Mouse (Mus musculus) limb, embryonic 13.5 days (tissue): ENCODE results near the gene Gabpb2. TPM values are rescaled to one million over a fixed set of nuclear protein-coding genes. Genes with fewer than 3 reads are reported as not detected.

Source experiments
- ATAC-seq: fragments of 200-750 bp; cut with Nextera tagmentation; 2 replicates; pipeline ENCODE4 v1.8.0; 2017; ENCODE audit warnings: low read depth, moderate number of reproducible peaks, moderate TSS enrichment; ENCODE audit not compliant: low FRiP score
- H3K27ac ChIP-seq: fragments of 300-500 bp; sonication (generic); 2 replicates; pipeline ENCODE4 v1.5.1; 2015; ENCODE audit warnings: inconsistent platforms, mild to moderate bottlenecking, moderate library complexity
- H3K27me3 ChIP-seq: fragments of 300-500 bp; sonication (generic); 2 replicates; pipeline ENCODE4 v1.6.1; 2015; ENCODE audit warnings: mild to moderate bottlenecking, inconsistent platforms
- H3K36me3 ChIP-seq: fragments of 300-500 bp; sonication (generic); 2 replicates; pipeline ENCODE4 v1.6.1; 2015; ENCODE audit warnings: inconsistent platforms, mild to moderate bottlenecking, moderate library complexity
- H3K4me1 ChIP-seq: fragments of 300-500 bp; sonication (generic); 2 replicates; pipeline ENCODE4 v1.6.1; 2015; ENCODE audit warnings: inconsistent platforms
- H3K4me2 ChIP-seq: fragments of 300-500 bp; sonication (generic); replicated peaks from 2 replicates; pipeline ENCODE4 v1.6.1; 2015; ENCODE audit warnings: inconsistent platforms, mild to moderate bottlenecking, moderate library complexity
- H3K4me3 ChIP-seq: fragments of 300-500 bp; sonication (generic); 2 replicates; pipeline ENCODE4 v1.5.1; 2015; ENCODE audit warnings: moderate library complexity, mild to moderate bottlenecking, inconsistent platforms
- H3K9ac ChIP-seq: fragments of 300-500 bp; sonication (generic); 2 replicates; pipeline ENCODE4 v1.6.1; 2015; ENCODE audit warnings: mild to moderate bottlenecking, inconsistent platforms
- H3K9me3 ChIP-seq: fragments of 300-500 bp; sonication (generic); 2 replicates; pipeline ENCODE4 v1.6.1; 2016; ENCODE audit warnings: inconsistent platforms
- WGBS: fragments of 180-500 bp; shearing (Covaris S2); methylation state at CpG from one replicate; pipeline ENCODE4 v1.1.7; 2015; 5-methylcytosine and 5-hydroxymethylcytosine counted together
- polyA plus RNA-seq: library from polyadenylated mRNA; unstranded; fragments of >200 nt; fragmentation: Nextera tagmentation; extraction: Ambion mirVana; gene quantifications from 2 replicates; pipeline ENCODE4 v1.2.1, GENCODE M21; 2015

Gene Gabpb2
- polyA plus RNA-seq, 1 experiment from 2014 or later: 12.5 TPM

GRCm38 (mm10) chr3:95210585-95210984, 7.1 kb downstream of the Gabpb2 start:
- Histone ChIP-seq H3K27me3 (no peaks in the 10 kb centered on the region), H3K4me2 (no peak overlapping the region), H3K4me3 (no peak overlapping the region), H3K36me3 (peaks cover 67% of the 10 kb centered on the region), H3K9ac (no peak overlapping the region), H3K4me1 (no peaks in the 10 kb centered on the region), H3K9me3 (no peaks in the 10 kb centered on the region), H3K27ac (no peak overlapping the region)
- 85% methylated on average over 2 of the region's 2 CpGs for WGBS
- ATAC-seq: no peak

DNA sequence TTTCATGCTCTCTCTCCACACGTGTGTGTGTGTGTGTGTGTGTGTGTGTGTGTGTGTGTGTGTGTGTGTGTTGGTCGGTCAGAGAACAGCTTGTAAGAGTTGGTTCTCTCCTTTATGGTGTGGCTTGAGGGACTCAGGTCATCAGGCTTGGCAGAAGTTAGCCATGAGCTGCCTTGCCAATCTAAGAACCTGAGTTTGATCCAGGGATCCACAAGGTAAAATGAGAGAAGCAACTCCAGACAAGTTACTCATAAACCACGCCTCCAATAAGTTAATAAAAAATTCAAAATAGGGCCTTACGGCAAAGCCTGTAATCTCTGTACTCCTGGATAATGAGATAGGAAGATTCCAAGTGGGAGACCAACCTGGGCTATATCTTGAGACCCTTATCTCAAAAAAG, 9.4 kb downstream of the Gabpb2 start:
- WGBS: 78% methylated on average over 4 of the region's 4 CpGs
- Histone ChIP-seq H3K36me3 (peaks cover 72% of the 10 kb centered on the region), H3K4me1 (no peaks in the 10 kb centered on the region), H3K4me2 (no peak overlapping the region), H3K9me3 (no peaks in the 10 kb centered on the region), H3K9ac (no peak overlapping the region), H3K4me3 (no peak overlapping the region), H3K27ac (no peak overlapping the region), H3K27me3 (no peaks in the 10 kb centered on the region)
- ATAC-seq: no peak

DNA sequence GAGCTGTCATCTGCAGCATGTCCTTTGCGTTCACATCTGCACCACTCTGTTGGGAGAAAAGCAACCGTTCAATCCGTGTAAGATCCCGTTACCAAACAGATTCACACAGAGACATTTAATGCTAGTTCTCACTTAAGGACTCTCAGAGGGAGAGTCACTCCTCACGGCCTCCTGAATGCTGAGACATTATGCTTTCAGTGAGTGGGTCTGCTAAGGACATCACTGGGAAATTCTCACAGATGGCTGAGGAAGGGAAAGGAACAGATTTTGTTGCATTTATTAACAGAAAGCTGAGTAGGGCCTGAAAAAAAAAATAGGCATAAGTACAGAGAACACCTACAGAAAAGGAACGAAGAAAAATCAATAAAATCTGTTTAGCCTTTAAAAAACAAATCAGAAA, 13.8 kb downstream of the Gabpb2 start:
- Histone ChIP-seq H3K9me3 (no peaks in the 10 kb centered on the region), H3K36me3 (peaks cover 90% of the 10 kb centered on the region), H3K9ac (no peak overlapping the region), H3K4me2 (no peak overlapping the region), H3K27ac (no peak overlapping the region), H3K27me3 (no peaks in the 10 kb centered on the region), H3K4me1 (no peaks in the 10 kb centered on the region), H3K4me3 (no peak overlapping the region)
- no peak for ATAC-seq
- 89% methylated on average over 6 of the region's 6 CpGs for WGBS

GRCm38 (mm10) chr3:95200562-95200961, 17.2 kb downstream of the Gabpb2 start:
- no peak overlapping the region for H3K9ac ChIP-seq
- no peak for ATAC-seq
- peaks cover 90% of the 10 kb centered on the region for H3K36me3 ChIP-seq
- H3K4me2 ChIP-seq: no peak overlapping the region
- 65% methylated on average over 2 of the region's 2 CpGs for WGBS
- H3K4me3 ChIP-seq: no peak overlapping the region
- H3K27me3 ChIP-seq: no peaks in the 10 kb centered on the region
- no peak overlapping the region for H3K27ac ChIP-seq
- H3K4me1 ChIP-seq: no peaks in the 10 kb centered on the region
- H3K9me3 ChIP-seq: no peaks in the 10 kb centered on the region

- Histone ChIP-seq H3K27ac (no peak overlapping the region), H3K9me3 (no peaks in the 10 kb centered on the region), H3K4me2 (no peak overlapping the region), H3K27me3 (no peaks in the 10 kb centered on the region), H3K36me3 (peaks cover 90% of the 10 kb centered on the region), H3K4me1 (no peaks in the 10 kb centered on the region), H3K9ac (no peak overlapping the region), H3K4me3 (no peak overlapping the region)
- 87% methylated on average over 7 of the region's 7 CpGs for WGBS
- no peak for ATAC-seq
Measured at GRCm38 (mm10) chr3:95200132-95200531, 17.6 kb downstream of the Gabpb2 start.

GRCm38 (mm10) chr3:95199101-95199500, 18.6 kb downstream of the Gabpb2 start:
- WGBS: 84% methylated on average over 1 of the region's 1 CpGs
- H3K36me3 ChIP-seq: peaks cover 91% of the 10 kb centered on the region
- ATAC-seq: no peak
- no peak overlapping the region for H3K9ac ChIP-seq
- H3K9me3 ChIP-seq: no peaks in the 10 kb centered on the region
- no peaks in the 10 kb centered on the region for H3K27me3 ChIP-seq
- no peak overlapping the region for H3K27ac ChIP-seq
- H3K4me2 ChIP-seq: no peak overlapping the region
- H3K4me3 ChIP-seq: no peak overlapping the region
- H3K4me1 ChIP-seq: no peaks in the 10 kb centered on the region

DNA sequence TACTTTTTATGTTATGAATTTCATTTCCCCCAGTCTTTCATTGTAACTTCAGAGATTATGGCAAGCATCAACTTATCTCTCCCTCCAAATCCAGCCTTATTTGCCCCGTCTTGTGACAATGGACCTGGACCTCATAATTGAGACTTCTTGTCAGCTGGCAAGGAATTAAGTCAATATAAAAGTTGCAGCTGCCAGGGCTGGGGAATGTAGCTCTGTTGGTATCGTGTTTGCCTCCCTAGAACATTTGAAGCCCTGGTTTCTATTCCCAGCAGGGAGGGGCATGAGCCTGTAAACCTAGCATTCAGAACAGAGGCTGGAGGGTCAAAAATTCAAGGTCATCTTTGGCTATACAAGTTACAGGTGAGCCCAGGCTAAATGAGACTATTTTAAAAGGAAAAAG, 21.9 kb downstream of the Gabpb2 start:
- WGBS: 85% methylated on average over 2 of the region's 2 CpGs
- no peak for ATAC-seq
- no peaks in the 10 kb centered on the region for H3K27me3 ChIP-seq

DNA sequence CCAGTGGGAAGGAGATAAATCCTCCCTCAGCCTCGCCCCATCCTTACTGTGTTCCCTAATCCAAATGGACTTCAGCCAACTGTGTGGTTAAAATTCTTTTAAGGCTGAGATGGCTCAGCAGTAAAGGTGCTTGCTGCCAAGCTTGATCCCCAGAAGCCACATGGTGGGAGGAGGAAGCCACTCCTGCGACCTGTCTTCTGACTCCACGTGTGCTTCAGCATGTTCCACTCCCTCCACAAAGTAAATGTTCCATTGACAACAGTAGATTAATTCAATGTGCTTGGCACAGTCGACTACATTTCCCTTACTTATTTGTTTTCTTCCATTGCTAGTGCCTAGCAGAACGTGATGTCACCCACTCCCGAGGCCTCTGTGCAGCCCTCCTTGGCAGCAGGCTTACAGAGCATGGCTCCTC, 23.0 kb downstream of the Gabpb2 start:
- H3K9me3 ChIP-seq: no peaks in the 10 kb centered on the region
- no peaks in the 10 kb centered on the region for H3K4me1 ChIP-seq
- H3K27ac ChIP-seq: no peak overlapping the region
- ATAC-seq: no peak
- no peak overlapping the region for H3K4me3 ChIP-seq
- no peak overlapping the region for H3K4me2 ChIP-seq
- WGBS: 75% methylated on average over 6 of the region's 6 CpGs
- H3K9ac ChIP-seq: no peak overlapping the region
- H3K36me3 ChIP-seq: peaks cover 75% of the 10 kb centered on the region
- H3K27me3 ChIP-seq: no peaks in the 10 kb centered on the region

More for the DNA sequence above, 21.9 kb downstream of the Gabpb2 start:
- no peak overlapping the region for H3K9ac ChIP-seq
- peaks cover 78% of the 10 kb centered on the region for H3K36me3 ChIP-seq
- no peak overlapping the region for H3K27ac ChIP-seq
- no peaks in the 10 kb centered on the region for H3K4me1 ChIP-seq
- H3K4me3 ChIP-seq: no peak overlapping the region
- H3K4me2 ChIP-seq: no peak overlapping the region
- no peaks in the 10 kb centered on the region for H3K9me3 ChIP-seq

DNA sequence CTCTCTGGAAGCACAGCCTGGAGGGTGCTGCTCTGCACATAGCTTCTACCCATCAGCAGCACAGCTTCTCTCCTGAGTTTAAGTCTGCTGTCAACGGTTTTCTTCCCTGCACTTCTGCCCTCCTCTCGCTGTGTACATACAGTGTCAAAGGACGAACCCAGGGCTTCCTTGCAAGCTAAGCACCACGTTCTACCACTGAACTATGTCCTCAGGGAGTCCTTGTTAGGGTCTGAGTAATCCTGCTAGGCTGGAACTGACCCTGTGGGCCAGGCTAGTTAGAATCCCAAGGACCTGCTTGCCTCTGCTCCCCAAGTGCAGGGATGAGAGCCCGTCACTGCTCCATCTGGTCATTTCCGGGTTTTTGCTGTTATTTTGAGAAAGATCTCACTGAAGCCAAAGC, 30.8 kb downstream of the Gabpb2 start:
- Histone ChIP-seq H3K9ac (no peak overlapping the region), H3K36me3 (peaks cover 85% of the 10 kb centered on the region)
- 86% methylated on average over 6 of the region's 6 CpGs for WGBS

DNA sequence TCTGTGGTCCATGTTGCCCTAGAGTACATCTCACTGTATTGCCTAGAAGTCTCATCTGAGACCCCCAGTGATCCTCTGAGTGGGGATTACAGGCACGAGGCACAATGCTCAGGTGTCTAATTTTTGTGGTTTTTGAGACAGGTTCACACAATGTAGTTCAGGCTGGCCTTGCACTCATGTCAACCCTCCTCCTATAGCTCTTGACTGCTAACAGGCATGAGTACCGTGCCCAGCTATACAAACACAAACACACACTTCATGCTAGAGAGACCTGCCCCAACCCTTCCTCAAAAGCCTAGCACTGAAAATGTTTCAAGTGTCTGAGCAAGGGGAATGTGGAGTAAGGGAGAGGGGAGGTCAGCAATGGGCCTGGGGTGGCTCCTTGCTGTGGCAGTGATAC, 31.6 kb downstream of the Gabpb2 start:
- ATAC-seq: no peak
- Histone ChIP-seq H3K4me1 (no peaks in the 10 kb centered on the region), H3K9me3 (no peaks in the 10 kb centered on the region), H3K27ac (no peak overlapping the region), H3K4me3 (no peak overlapping the region), H3K9ac (no peak overlapping the region), H3K4me2 (no peak overlapping the region), H3K36me3 (peaks cover 83% of the 10 kb centered on the region), H3K27me3 (no peaks in the 10 kb centered on the region)
- WGBS: 96% methylated on average over 2 of the region's 2 CpGs

More for the DNA sequence above, 30.8 kb downstream of the Gabpb2 start:
- H3K27ac ChIP-seq: no peak overlapping the region
- H3K4me2 ChIP-seq: no peak overlapping the region
- no peak for ATAC-seq
- no peaks in the 10 kb centered on the region for H3K4me1 ChIP-seq
- H3K27me3 ChIP-seq: no peaks in the 10 kb centered on the region
- no peak overlapping the region for H3K4me3 ChIP-seq
- H3K9me3 ChIP-seq: no peaks in the 10 kb centered on the region

DNA sequence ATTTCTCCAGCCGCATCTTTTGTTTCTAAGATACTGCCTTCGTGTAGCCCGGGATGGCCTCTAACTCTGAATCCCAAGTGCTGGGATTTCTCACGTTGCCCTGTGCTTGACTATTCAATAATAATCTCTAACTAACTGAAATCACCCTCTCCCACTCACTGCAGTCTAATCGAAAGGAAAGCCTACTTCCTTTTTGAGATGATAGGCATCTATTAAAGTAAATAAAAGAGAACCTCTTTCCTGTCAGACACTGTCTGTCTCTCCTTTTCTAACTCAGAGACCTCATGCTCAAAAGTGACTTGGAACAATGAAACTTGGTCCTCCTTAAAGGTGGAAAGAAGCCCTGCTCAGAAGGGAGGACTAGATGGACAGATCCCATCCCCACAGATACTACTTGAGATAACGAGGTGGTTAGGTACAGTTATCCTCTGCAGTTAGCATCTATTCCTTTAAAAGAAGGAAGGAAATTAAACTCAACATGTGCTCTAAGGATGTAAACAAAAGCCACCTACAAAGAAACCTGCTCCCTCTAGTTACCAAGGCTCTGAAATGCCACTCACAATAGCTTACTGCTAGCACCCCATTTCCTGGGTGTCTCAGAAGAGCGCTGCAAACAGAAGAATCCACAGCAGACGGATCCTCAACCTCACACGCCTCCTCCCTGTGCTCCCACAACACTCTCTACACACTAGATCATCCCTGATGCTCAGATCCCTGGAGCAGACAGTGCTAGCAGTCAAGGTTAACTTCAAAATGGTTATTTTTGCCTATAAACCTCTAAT, 32.7 kb downstream of the Gabpb2 start:
- WGBS: 90% methylated on average over 9 of the region's 9 CpGs
- no peaks in the 10 kb centered on the region for H3K9me3 ChIP-seq
- ATAC-seq: no peak
- H3K4me3 ChIP-seq: no peak overlapping the region
- H3K4me1 ChIP-seq: no peaks in the 10 kb centered on the region
- no peak overlapping the region for H3K4me2 ChIP-seq
- H3K36me3 ChIP-seq: peaks cover 77% of the 10 kb centered on the region
- H3K9ac ChIP-seq: no peak overlapping the region
- H3K27me3 ChIP-seq: no peaks in the 10 kb centered on the region
- no peak overlapping the region for H3K27ac ChIP-seq

DNA sequence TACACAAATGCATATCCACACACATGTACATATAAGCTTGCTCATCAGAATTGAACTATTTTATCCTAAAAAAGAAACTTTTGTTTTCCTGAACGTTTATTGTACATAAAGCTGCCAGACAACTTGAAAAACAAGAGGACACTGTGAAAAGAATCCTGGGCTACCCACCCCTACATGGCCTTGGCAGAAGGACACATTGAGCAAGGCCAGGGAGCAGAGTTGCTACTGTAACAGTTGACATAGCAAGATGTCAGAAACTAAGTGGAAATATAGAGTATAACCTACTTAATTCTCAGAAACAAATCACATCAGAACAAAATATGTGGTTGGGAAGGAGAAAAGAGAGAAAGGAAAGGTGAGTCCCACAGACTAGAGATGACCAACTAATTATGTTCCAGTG, 35.9 kb downstream of the Gabpb2 start:
- Histone ChIP-seq H3K4me3 (no peak overlapping the region), H3K27me3 (no peaks in the 10 kb centered on the region), H3K4me1 (no peaks in the 10 kb centered on the region), H3K9ac (no peak overlapping the region), H3K27ac (no peak overlapping the region), H3K9me3 (no peaks in the 10 kb centered on the region), H3K36me3 (peaks cover 46% of the 10 kb centered on the region), H3K4me2 (no peak overlapping the region)
- 74% methylated on average over 1 of the region's 1 CpGs for WGBS
- ATAC-seq: no peak

- Histone ChIP-seq H3K36me3 (peaks cover 28% of the 10 kb centered on the region), H3K9me3 (no peaks in the 10 kb centered on the region), H3K27me3 (no peaks in the 10 kb centered on the region), H3K4me3 (no peak overlapping the region), H3K9ac (no peak overlapping the region), H3K4me1 (no peaks in the 10 kb centered on the region), H3K27ac (no peak overlapping the region), H3K4me2 (no peak overlapping the region)
- ATAC-seq: no peak
- 70% methylated on average over 3 of the region's 3 CpGs for WGBS
Measured at GRCm38 (mm10) chr3:95179890-95180289, 37.8 kb downstream of the Gabpb2 start.
